Mouse (Mus musculus): ENCODE measurements around the gene Lipo1. TPM values are rescaled to one million over a fixed set of nuclear protein-coding genes. Genes with fewer than 3 reads are reported as not detected.
"Not testable (repeated sequence)": the region's sequence is repeated elsewhere in the genome, so short reads cannot be mapped to it uniquely, and the experiment has no call there.

Gene Lipo1
- not detected in 2 replicates for polyA plus RNA-seq (2012; rRNA removed)

- not testable (repeated sequence) for H3K27me3 ChIP-seq (ENCODE audit: control insufficient read depth, insufficient read depth, low read length); H3K4me1 ChIP-seq (replicated peaks; ENCODE audit: control insufficient read depth, insufficient read depth, low read length); H3K4me3 ChIP-seq (ENCODE audit: control insufficient read depth, insufficient read depth, low read length); DNase-seq; H3K36me3 ChIP-seq (ENCODE audit: control insufficient read depth, insufficient read depth, low read length); H3K27ac ChIP-seq (ENCODE audit: control insufficient read depth, insufficient read depth, low read length)
Observed at GRCm38 (mm10) chr19:33787359-33787758, at the start of gene Lipo1. Lipo1 (minus strand) TSS chr19:33787459.

GRCm38 (mm10) chr19:33786576-33787277, 532 bp downstream of the Lipo1 start:
- Histone ChIP-seq H3K4me1 (replicated peaks; ENCODE audit: control insufficient read depth, insufficient read depth, low read length) (no peaks in the 10 kb centered on the region), H3K36me3 (ENCODE audit: control insufficient read depth, insufficient read depth, low read length) (no peaks in the 10 kb centered on the region), H3K27ac (ENCODE audit: control insufficient read depth, insufficient read depth, low read length) (no peak overlapping the region), H3K27me3 (ENCODE audit: control insufficient read depth, insufficient read depth, low read length) (no peaks in the 10 kb centered on the region), H3K4me3 (ENCODE audit: control insufficient read depth, insufficient read depth, low read length) (no peak overlapping the region)
- no peak for DNase-seq
- TF ChIP-seq POLR2A (IDR thresholded peaks at IDR 0.05; ENCODE audit: control insufficient read depth, extremely low read depth, insufficient read depth, low read length, poor library complexity) = no peak
- TF ChIP-seq CTCF (IDR thresholded peaks at IDR 0.05; ENCODE audit: borderline replicate concordance, control insufficient read depth, extremely low read depth, insufficient read depth, low read length, poor library complexity) = no peak
- WGBS = 93% methylated on average over 12 of the region's 12 CpGs

- not testable (repeated sequence) for H3K36me3 ChIP-seq (ENCODE audit: control insufficient read depth, insufficient read depth, low read length); H3K27ac ChIP-seq (ENCODE audit: control insufficient read depth, insufficient read depth, low read length); H3K4me3 ChIP-seq (ENCODE audit: control insufficient read depth, insufficient read depth, low read length); H3K27me3 ChIP-seq (ENCODE audit: control insufficient read depth, insufficient read depth, low read length); H3K4me1 ChIP-seq (replicated peaks; ENCODE audit: control insufficient read depth, insufficient read depth, low read length)
- WGBS = 49% methylated on average over 13 of the region's 41 CpGs
- peak; percentile 14 for DNase-seq
Observed at GRCm38 (mm10) chr19:33761287-33762086, 25.8 kb downstream of the Lipo1 start, which contains the start of gene Lipo3. Lipo3 (minus strand) TSS chr19:33761951.

GRCm38 (mm10) chr19:33751259-33751658, 36.0 kb downstream of the Lipo1 start, which contains the start of gene Lipo2:
Lipo2 (minus strand) TSS chr19:33751359.
- not testable (repeated sequence) for H3K27ac ChIP-seq (ENCODE audit: control insufficient read depth, insufficient read depth, low read length); DNase-seq; H3K36me3 ChIP-seq (ENCODE audit: control insufficient read depth, insufficient read depth, low read length); H3K27me3 ChIP-seq (ENCODE audit: control insufficient read depth, insufficient read depth, low read length); H3K4me1 ChIP-seq (replicated peaks; ENCODE audit: control insufficient read depth, insufficient read depth, low read length); H3K4me3 ChIP-seq (ENCODE audit: control insufficient read depth, insufficient read depth, low read length)
- WGBS = 93% methylated on average over 1 of the region's 1 CpGs

Other genes starting within 250 kb of the Lipo1 start
- gene Gm8978, start 162.2 kb downstream of the Lipo1 start, polyA plus RNA-seq (2012; rRNA removed) = not detected in 2 replicates
- gene Lipo2, start 36.1 kb downstream of the Lipo1 start, polyA plus RNA-seq (2012; rRNA removed) = not detected in 2 replicates
- gene Lipo3, start 25.5 kb downstream of the Lipo1 start, polyA plus RNA-seq (2012; rRNA removed) = 4.1 TPM in 2 replicates
- gene Lipf, start 173.7 kb upstream of the Lipo1 start, polyA plus RNA-seq (2012; rRNA removed) = 0.22 TPM in 1 of 2 replicates, not detected in the other
- gene Lipk, start 220.8 kb upstream of the Lipo1 start, polyA plus RNA-seq (2012; rRNA removed) = 0.11 and 0.22 TPM in 2 replicates

All from thymus, adult 2 months (tissue).